Mouse (Mus musculus): ENCODE results near the gene Spib. TPM values are rescaled to one million over a fixed set of nuclear protein-coding genes. Genes with fewer than 3 reads are reported as not detected.

Gene Spib
- polyA plus RNA-seq, 1 experiment from 2014 or later = not detected

GRCm38 (mm10) chr7:44530507-44530906 lies 1.4 kb downstream of the Spib start:
- DNase-seq (ENCODE audit: low spot score) = no peak
- WGBS = 80% methylated on average over 3 of the region's 3 CpGs
- peaks cover 48% of the 10 kb centered on the region for H3K27me3 ChIP-seq (ENCODE audit: insufficient read depth, poor library complexity, severe bottlenecking)
- H3K36me3 ChIP-seq = peaks cover 35% of the 10 kb centered on the region
- H3K9me3 ChIP-seq = no peaks in the 10 kb centered on the region
- peaks cover 26% of the 10 kb centered on the region for H3K4me1 ChIP-seq (replicated peaks)
- no peak overlapping the region for H3K27ac ChIP-seq
- H3K4me3 ChIP-seq = no peak overlapping the region

- Histone ChIP-seq H3K36me3 (peaks cover 25% of the 10 kb centered on the region), H3K27ac (no peak overlapping the region), H3K9me3 (no peaks in the 10 kb centered on the region), H3K4me3 (no peak overlapping the region), H3K4me1 (replicated peaks) (peaks cover 36% of the 10 kb centered on the region), H3K27me3 (ENCODE audit: insufficient read depth, poor library complexity, severe bottlenecking) (peaks cover 58% of the 10 kb centered on the region)
- DNase-seq (ENCODE audit: low spot score) = no peak
- WGBS = 65% methylated on average over 5 of the region's 5 CpGs
Observed at GRCm38 (mm10) chr7:44529518-44529917, 2.4 kb downstream of the Spib start.

- 7% methylated on average over 40 of the region's 40 CpGs for WGBS
Observed at GRCm38 (mm10) chr7:44527483-44528398, 4.1 kb downstream of the Spib start.

GRCm38 (mm10) chr7:44526414-44527154 lies 5.3 kb downstream of the Spib start:
- peaks cover 87% of the 10 kb centered on the region for H3K27me3 ChIP-seq (ENCODE audit: insufficient read depth, poor library complexity, severe bottlenecking)
- WGBS = 88% methylated on average over 14 of the region's 14 CpGs
- no peak for DNase-seq (ENCODE audit: low spot score)
- H3K4me3 ChIP-seq = no peak overlapping the region
- peaks cover 40% of the 10 kb centered on the region for H3K4me1 ChIP-seq (replicated peaks)
- no peak overlapping the region for H3K27ac ChIP-seq
- no peaks in the 10 kb centered on the region for H3K9me3 ChIP-seq
- H3K36me3 ChIP-seq = no peaks in the 10 kb centered on the region

More at GRCm38 (mm10) chr7:44527483-44528398, 4.1 kb downstream of the Spib start:
- Histone ChIP-seq H3K27me3 (ENCODE audit: insufficient read depth, poor library complexity, severe bottlenecking) (peaks cover 75% of the 10 kb centered on the region), H3K4me3 (peak overlapping the region; percentile 50), H3K27ac (peak overlapping the region; percentile 37), H3K9me3 (no peaks in the 10 kb centered on the region), H3K4me1 (replicated peaks) (peaks cover 39% of the 10 kb centered on the region), H3K36me3 (peaks cover 7% of the 10 kb centered on the region)
- peak; percentile 71 for DNase-seq (ENCODE audit: low spot score)

- peak; percentile 20 for DNase-seq (ENCODE audit: low spot score)
- WGBS = 14% methylated on average over 22 of the region's 22 CpGs
- H3K36me3 ChIP-seq = no peaks in the 10 kb centered on the region
- peaks cover 42% of the 10 kb centered on the region for H3K4me1 ChIP-seq (replicated peaks)
- peaks cover 98% of the 10 kb centered on the region for H3K27me3 ChIP-seq (ENCODE audit: insufficient read depth, poor library complexity, severe bottlenecking)
- peak overlapping the region; percentile 64; the same call in 1 of the 2 replicates for H3K27ac ChIP-seq
- H3K9me3 ChIP-seq = no peaks in the 10 kb centered on the region
- peak overlapping the region; percentile 9; the same call in 1 of the 2 replicates for H3K4me3 ChIP-seq
Observed at GRCm38 (mm10) chr7:44525126-44525832, 6.6 kb downstream of the Spib start.

- peaks cover 90% of the 10 kb centered on the region for H3K27me3 ChIP-seq (ENCODE audit: insufficient read depth, poor library complexity, severe bottlenecking)
Observed at GRCm38 (mm10) chr7:44524502-44524901, 7.4 kb downstream of the Spib start, which contains the start of gene Mybpc2. TSS of gene Mybpc2 (minus strand) at chr7:44524656.

GRCm38 (mm10) chr7:44523056-44523455 lies 8.8 kb downstream of the Spib start:
- no peak overlapping the region for H3K4me3 ChIP-seq
- peaks cover 76% of the 10 kb centered on the region for H3K27me3 ChIP-seq (ENCODE audit: insufficient read depth, poor library complexity, severe bottlenecking)
- H3K9me3 ChIP-seq = peaks cover 7% of the 10 kb centered on the region; the same call in 1 of the 2 replicates

More at GRCm38 (mm10) chr7:44524502-44524901, 7.4 kb downstream of the Spib start, which contains the start of gene Mybpc2:
- Histone ChIP-seq H3K36me3 (no peaks in the 10 kb centered on the region), H3K4me3 (peak within 1 kb of the TSS; percentile 9; the same call in 1 of the 2 replicates), H3K4me1 (replicated peaks) (peaks cover 40% of the 10 kb centered on the region), H3K27ac (peak within 1 kb of the TSS; percentile 64; the same call in 1 of the 2 replicates), H3K9me3 (peaks cover 2% of the 10 kb centered on the region; the same call in 1 of the 2 replicates)
- WGBS = 32% methylated on average over 12 of the region's 12 CpGs
- DNase-seq (ENCODE audit: low spot score) = no peak

GRCm38 (mm10) chr7:44521710-44522109 lies 10.2 kb downstream of the Spib start:
- peaks cover 21% of the 10 kb centered on the region for H3K4me1 ChIP-seq (replicated peaks)
- H3K27ac ChIP-seq = no peak overlapping the region
- peaks cover 63% of the 10 kb centered on the region for H3K27me3 ChIP-seq (ENCODE audit: insufficient read depth, poor library complexity, severe bottlenecking)
- DNase-seq (ENCODE audit: low spot score) = peak; percentile 69
- peaks cover 7% of the 10 kb centered on the region; the same call in 1 of the 2 replicates for H3K9me3 ChIP-seq
- H3K36me3 ChIP-seq = no peaks in the 10 kb centered on the region
- 2% methylated on average over 20 of the region's 20 CpGs for WGBS
- H3K4me3 ChIP-seq = peak overlapping the region; percentile 34

More at GRCm38 (mm10) chr7:44523056-44523455, 8.8 kb downstream of the Spib start:
- no peak for DNase-seq (ENCODE audit: low spot score)
- WGBS = 80% methylated on average over 2 of the region's 2 CpGs
- H3K4me1 ChIP-seq (replicated peaks) = peaks cover 28% of the 10 kb centered on the region
- no peak overlapping the region for H3K27ac ChIP-seq
- no peaks in the 10 kb centered on the region for H3K36me3 ChIP-seq

GRCm38 (mm10) chr7:44520990-44521389 lies 10.9 kb downstream of the Spib start:
- Histone ChIP-seq H3K4me3 (0 out of 2 replicates have a peak overlapping the region, but pooled peaks have one; percentile 34), H3K36me3 (no peaks in the 10 kb centered on the region), H3K27me3 (ENCODE audit: insufficient read depth, poor library complexity, severe bottlenecking) (peaks cover 55% of the 10 kb centered on the region), H3K4me1 (replicated peaks) (peaks cover 21% of the 10 kb centered on the region), H3K9me3 (peaks cover 7% of the 10 kb centered on the region; the same call in 1 of the 2 replicates), H3K27ac (no peak overlapping the region)
- no peak for DNase-seq (ENCODE audit: low spot score)
- 68% methylated on average over 3 of the region's 3 CpGs for WGBS

- Histone ChIP-seq H3K4me3 (no peak overlapping the region), H3K27ac (no peak overlapping the region), H3K27me3 (ENCODE audit: insufficient read depth, poor library complexity, severe bottlenecking) (peaks cover 39% of the 10 kb centered on the region), H3K36me3 (no peaks in the 10 kb centered on the region), H3K9me3 (peaks cover 7% of the 10 kb centered on the region; the same call in 1 of the 2 replicates), H3K4me1 (replicated peaks) (peaks cover 8% of the 10 kb centered on the region)
- 71% methylated on average over 9 of the region's 9 CpGs for WGBS
- no peak for DNase-seq (ENCODE audit: low spot score)
Observed at GRCm38 (mm10) chr7:44519240-44519913, 12.5 kb downstream of the Spib start.

- Histone ChIP-seq H3K27me3 (ENCODE audit: insufficient read depth, poor library complexity, severe bottlenecking) (peaks cover 16% of the 10 kb centered on the region; the same call in 1 of the 2 replicates), H3K9me3 (peaks cover 4% of the 10 kb centered on the region; the same call in 1 of the 2 replicates), H3K27ac (no peak overlapping the region), H3K4me1 (replicated peaks) (no peaks in the 10 kb centered on the region), H3K4me3 (no peak overlapping the region), H3K36me3 (no peaks in the 10 kb centered on the region)
- DNase-seq (ENCODE audit: low spot score) = no peak
Observed at GRCm38 (mm10) chr7:44507491-44507890, 24.4 kb downstream of the Spib start.
